Mouse (Mus musculus): ENCODE results near the gene Gm10696. TPM values are rescaled to one million over a fixed set of nuclear protein-coding genes. Genes with fewer than 3 reads are reported as not detected.
"Not testable (repeated sequence)": the region's sequence is repeated elsewhere in the genome, so short reads cannot be mapped to it uniquely, and the experiment has no call there.

Gm10696 gene
- total RNA-seq (2021): not detected in 2 replicates
- long read RNA-seq, experiment 1: 0 reads
- long read RNA-seq, experiment 2: 0 reads

DNA sequence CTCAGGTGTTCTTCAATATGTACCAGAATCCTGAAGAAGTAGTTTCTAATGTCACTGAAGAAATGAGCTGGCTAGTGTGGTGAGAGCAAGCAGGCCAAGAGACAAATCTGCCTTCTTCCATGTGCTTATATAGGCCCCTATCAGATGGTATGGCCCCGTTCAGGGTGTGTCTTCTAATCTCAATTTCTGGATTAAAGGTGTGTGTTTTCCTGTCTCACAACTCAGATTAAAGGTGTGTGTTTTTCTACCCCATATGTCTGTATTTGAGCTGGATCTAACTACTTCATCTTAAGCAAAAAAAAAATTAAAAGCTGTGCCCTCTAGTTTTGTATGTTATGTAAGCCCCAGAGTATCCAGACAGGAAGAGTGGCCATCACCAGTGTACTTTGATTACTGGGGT, at the start of gene Gm10696:
Gene Gm10696, minus strand, starts transcription at position 101 of the 400 bp plus-strand sequence.
- DNase-seq: not testable (repeated sequence)

- DNase-seq: not testable (repeated sequence)
Measured at GRCm38 (mm10) chr3:94196414-94196813, 18.4 kb upstream of the Gm10696 start, which contains the start of gene Gm5286. Gene Gm5286 (plus strand): TSS chr3:94196714.

DNA sequence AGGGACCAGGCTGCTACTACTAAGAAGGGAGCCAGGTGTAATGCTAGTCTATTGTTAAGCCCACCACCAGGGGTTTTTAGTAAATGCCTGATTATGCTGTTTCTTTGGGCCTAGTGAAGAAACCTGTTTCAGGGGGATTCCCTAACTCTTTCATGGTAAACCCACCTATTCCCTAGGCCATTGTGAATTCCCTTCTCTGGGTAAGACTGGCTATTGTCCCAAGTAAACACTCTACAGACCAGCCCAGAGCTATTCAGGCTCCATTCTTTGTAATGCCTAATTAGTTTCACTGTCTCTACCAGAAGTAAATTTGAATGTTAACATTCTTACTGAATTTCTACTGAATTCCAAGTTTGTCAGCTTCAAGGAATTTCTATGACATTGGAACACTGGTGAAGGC, 10.6 kb downstream of the Gm10696 start:
- not testable (repeated sequence) for DNase-seq

Other genes with a start within 250 kb of the Gm10696 start
- not detected in 2 replicates for gene Gm9117, start 234.7 kb downstream of the Gm10696 start, total RNA-seq (2021)
- gene Tdpoz5, start 216.9 kb downstream of the Gm10696 start, total RNA-seq (2021): not detected in 2 replicates
- gene Gm9125, start 123.3 kb downstream of the Gm10696 start, total RNA-seq (2021): not detected in 2 replicates
- not detected in 2 replicates for gene Gm10697, start 105.5 kb downstream of the Gm10696 start, total RNA-seq (2021)
- not detected in 2 replicates for gene Gm5286, start 18.5 kb upstream of the Gm10696 start, total RNA-seq (2021)
- gene Gm4778, start 85.8 kb upstream of the Gm10696 start, total RNA-seq (2021): not detected in 2 replicates
- 9.9 and 10.2 TPM in 2 replicates for gene Them4, start 131.9 kb upstream of the Gm10696 start, total RNA-seq (2021)
- not detected in 2 replicates for gene Them5, start 163.9 kb upstream of the Gm10696 start, total RNA-seq (2021)
- 0.41 and 0.56 TPM in 2 replicates for gene C2cd4d, start 184.2 kb upstream of the Gm10696 start, total RNA-seq (2021)
- gene Rorc, start 194.6 kb upstream of the Gm10696 start, total RNA-seq (2021): 21.3 and 26.3 TPM in 2 replicates
- 0.44 and 0.83 TPM in 2 replicates for gene Lingo4, start 220.3 kb upstream of the Gm10696 start, total RNA-seq (2021)
- gene Tdrkh, start 235.1 kb upstream of the Gm10696 start, total RNA-seq (2021): 10.7 and 10.9 TPM in 2 replicates